Mouse (Mus musculus): Measurements from ENCODE around the gene Ralgps2. TPM values are rescaled to one million over a fixed set of nuclear protein-coding genes. Genes with fewer than 3 reads are reported as not detected.

Gene Ralgps2
- polyA plus RNA-seq, 1 experiment: 123 TPM

DNA sequence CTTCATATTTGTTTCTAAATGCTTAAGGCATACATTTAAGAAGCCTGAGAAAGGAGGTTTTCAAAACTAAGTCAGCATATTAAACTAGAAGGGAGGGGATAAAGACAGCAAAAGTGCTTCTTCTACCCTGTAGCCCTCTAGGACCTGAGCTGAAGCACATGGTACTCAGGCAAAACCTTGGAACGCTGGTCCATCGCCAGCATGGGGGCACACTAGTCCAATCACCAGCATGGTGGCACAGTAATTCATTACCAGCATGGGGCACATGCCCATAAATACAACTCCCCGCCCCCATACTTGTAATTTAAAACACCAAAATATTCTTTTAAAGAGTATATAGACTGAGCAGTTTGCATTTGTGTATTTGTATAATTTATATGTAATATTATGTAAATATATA lies 23.1 kb downstream of the Ralgps2 start:
- TF ChIP-seq CTCF (IDR thresholded peaks at IDR 0.05; ENCODE audit: control insufficient read depth, insufficient read depth, insufficient replicate concordance, low read depth, low read length) (no peak), POLR2A (IDR thresholded peaks at IDR 0.05; ENCODE audit: control insufficient read depth, low read depth, low read length) (no peak)
- no peaks in the 10 kb centered on the region for H3K4me1 ChIP-seq (ENCODE audit: control insufficient read depth, insufficient read depth, low read length)
- no peak overlapping the region for H3K27ac ChIP-seq (ENCODE audit: control insufficient read depth, insufficient read depth, low read depth, low read length)
- H3K4me3 ChIP-seq (ENCODE audit: control insufficient read depth, low read depth, low read length): no peak overlapping the region
- no peaks in the 10 kb centered on the region for H3K36me3 ChIP-seq (ENCODE audit: control insufficient read depth, insufficient read depth, low read length)
- H3K27me3 ChIP-seq (ENCODE audit: control insufficient read depth, insufficient read depth, low read length): no peaks in the 10 kb centered on the region

DNA sequence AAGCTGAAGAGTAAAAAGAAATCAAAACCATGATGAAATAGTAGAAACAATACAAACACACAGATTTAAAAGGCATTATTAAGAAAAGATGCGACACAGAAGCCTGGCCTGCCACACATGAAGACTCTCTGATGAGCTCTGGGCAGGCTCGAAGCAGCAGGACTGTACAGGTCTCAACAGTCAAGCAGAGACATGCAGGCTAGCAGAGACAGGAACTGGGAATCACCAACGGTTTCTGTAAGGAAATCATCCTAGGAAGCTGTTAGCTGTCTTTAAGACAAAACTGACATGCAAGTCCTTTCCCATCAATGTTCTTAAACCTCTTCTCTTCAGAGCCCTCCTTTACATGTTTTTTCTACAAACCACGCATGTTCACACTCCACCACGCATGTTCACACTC lies 24.5 kb downstream of the Ralgps2 start:
- H3K4me1 ChIP-seq (ENCODE audit: control insufficient read depth, insufficient read depth, low read length): no peaks in the 10 kb centered on the region
- H3K27me3 ChIP-seq (ENCODE audit: control insufficient read depth, insufficient read depth, low read length): no peaks in the 10 kb centered on the region
- H3K27ac ChIP-seq (ENCODE audit: control insufficient read depth, insufficient read depth, low read depth, low read length): no peak overlapping the region
- no peaks in the 10 kb centered on the region for H3K36me3 ChIP-seq (ENCODE audit: control insufficient read depth, insufficient read depth, low read length)
- TF ChIP-seq POLR2A (IDR thresholded peaks at IDR 0.05; ENCODE audit: control insufficient read depth, low read depth, low read length) (no peak), CTCF (IDR thresholded peaks at IDR 0.05; ENCODE audit: control insufficient read depth, insufficient read depth, insufficient replicate concordance, low read depth, low read length) (no peak)
- H3K4me3 ChIP-seq (ENCODE audit: control insufficient read depth, low read depth, low read length): no peak overlapping the region

DNA sequence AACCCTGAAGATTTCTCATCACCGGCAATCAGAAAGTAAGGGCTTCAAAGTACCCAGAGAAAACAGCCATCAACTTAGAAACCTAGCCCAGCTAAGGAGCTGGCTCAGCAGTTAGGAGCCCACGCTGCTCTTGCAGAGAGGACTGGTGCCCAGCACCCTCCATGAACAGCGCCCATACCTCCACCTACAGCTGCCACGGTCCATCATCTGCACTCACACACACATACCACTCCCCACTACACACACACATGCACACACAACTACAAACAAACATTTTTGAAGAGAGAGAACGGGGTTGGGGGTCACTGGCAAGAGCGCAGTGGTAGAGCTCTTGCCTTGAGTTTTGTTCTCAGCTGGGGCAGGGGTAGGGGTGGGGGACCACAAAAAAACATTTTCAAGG lies 26.2 kb downstream of the Ralgps2 start:
- Histone ChIP-seq H3K4me3 (ENCODE audit: control insufficient read depth, low read depth, low read length) (no peak overlapping the region), H3K36me3 (ENCODE audit: control insufficient read depth, insufficient read depth, low read length) (no peaks in the 10 kb centered on the region), H3K27me3 (ENCODE audit: control insufficient read depth, insufficient read depth, low read length) (no peaks in the 10 kb centered on the region), H3K27ac (ENCODE audit: control insufficient read depth, insufficient read depth, low read depth, low read length) (no peak overlapping the region), H3K4me1 (ENCODE audit: control insufficient read depth, insufficient read depth, low read length) (no peaks in the 10 kb centered on the region)
- TF ChIP-seq CTCF (IDR thresholded peaks at IDR 0.05; ENCODE audit: control insufficient read depth, insufficient read depth, insufficient replicate concordance, low read depth, low read length) (no peak), POLR2A (IDR thresholded peaks at IDR 0.05; ENCODE audit: control insufficient read depth, low read depth, low read length) (no peak)

DNA sequence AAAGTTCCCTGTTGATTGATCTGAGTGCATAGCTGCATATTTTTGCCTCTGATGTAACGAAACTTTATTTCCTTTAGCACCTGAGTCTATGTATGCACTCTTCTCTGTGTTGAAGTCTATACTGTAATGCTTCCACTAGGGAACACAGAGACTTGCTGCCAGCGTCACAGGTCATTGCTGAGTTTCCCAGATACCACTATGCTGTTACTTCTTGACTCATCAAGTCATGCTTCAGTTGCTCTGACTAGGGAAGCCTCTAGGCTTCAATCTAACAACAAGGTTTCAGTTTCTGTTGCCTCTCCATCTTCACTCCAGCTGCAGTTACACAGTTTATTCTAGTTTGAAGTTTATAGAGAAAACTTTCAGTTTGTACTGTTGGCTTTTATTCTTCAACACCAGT lies 28.5 kb downstream of the Ralgps2 start:
- Histone ChIP-seq H3K27ac (ENCODE audit: control insufficient read depth, insufficient read depth, low read depth, low read length) (no peak overlapping the region), H3K4me3 (ENCODE audit: control insufficient read depth, low read depth, low read length) (no peak overlapping the region), H3K36me3 (ENCODE audit: control insufficient read depth, insufficient read depth, low read length) (no peaks in the 10 kb centered on the region), H3K27me3 (ENCODE audit: control insufficient read depth, insufficient read depth, low read length) (no peaks in the 10 kb centered on the region), H3K4me1 (ENCODE audit: control insufficient read depth, insufficient read depth, low read length) (no peaks in the 10 kb centered on the region)
- TF ChIP-seq CTCF (IDR thresholded peaks at IDR 0.05; ENCODE audit: control insufficient read depth, insufficient read depth, insufficient replicate concordance, low read depth, low read length): no peak
- TF ChIP-seq POLR2A (IDR thresholded peaks at IDR 0.05; ENCODE audit: control insufficient read depth, low read depth, low read length): no peak

DNA sequence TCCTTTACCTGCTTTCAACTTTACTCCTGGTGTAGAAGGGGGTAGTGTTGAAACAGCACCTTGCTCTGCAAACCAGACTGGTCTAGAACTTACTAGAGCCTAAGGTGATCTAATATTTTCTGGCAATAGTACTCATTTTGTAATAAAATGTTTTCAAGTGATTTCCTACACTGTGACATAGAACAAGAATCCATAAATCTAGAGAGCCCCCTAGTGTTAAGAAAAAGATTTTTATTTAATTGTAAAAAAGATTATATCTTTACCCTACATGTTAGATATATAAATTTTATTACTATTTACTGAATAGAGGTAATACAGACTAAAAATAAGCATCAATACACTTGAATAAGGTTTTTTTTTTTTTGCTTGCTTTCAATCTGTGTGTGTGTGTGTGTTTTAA lies 29.6 kb downstream of the Ralgps2 start:
- TF ChIP-seq CTCF (IDR thresholded peaks at IDR 0.05; ENCODE audit: control insufficient read depth, insufficient read depth, insufficient replicate concordance, low read depth, low read length) (no peak), POLR2A (IDR thresholded peaks at IDR 0.05; ENCODE audit: control insufficient read depth, low read depth, low read length) (no peak)
- H3K4me3 ChIP-seq (ENCODE audit: control insufficient read depth, low read depth, low read length): no peak overlapping the region
- no peaks in the 10 kb centered on the region for H3K36me3 ChIP-seq (ENCODE audit: control insufficient read depth, insufficient read depth, low read length)
- no peak overlapping the region for H3K27ac ChIP-seq (ENCODE audit: control insufficient read depth, insufficient read depth, low read depth, low read length)
- no peaks in the 10 kb centered on the region for H3K27me3 ChIP-seq (ENCODE audit: control insufficient read depth, insufficient read depth, low read length)
- no peaks in the 10 kb centered on the region for H3K4me1 ChIP-seq (ENCODE audit: control insufficient read depth, insufficient read depth, low read length)

DNA sequence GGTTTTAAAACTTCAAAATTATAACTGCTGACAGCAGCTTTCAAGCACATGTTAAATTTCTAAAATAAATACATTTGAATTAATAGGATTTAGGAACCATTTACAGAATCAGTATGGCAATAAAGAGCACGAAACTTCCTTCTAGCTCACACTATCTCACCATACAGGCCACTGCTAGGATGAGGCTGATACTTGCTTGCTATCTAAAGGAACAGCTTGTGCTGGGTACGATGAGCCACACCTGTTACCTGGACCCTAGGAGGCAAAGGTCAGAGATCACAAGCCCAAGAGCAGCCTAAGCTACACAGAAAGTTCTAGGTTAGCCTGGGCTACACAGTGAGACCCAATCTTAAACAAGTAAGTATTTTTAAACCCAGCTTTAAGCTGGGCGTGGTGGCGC lies 30.2 kb downstream of the Ralgps2 start:
- Histone ChIP-seq H3K4me1 (ENCODE audit: control insufficient read depth, insufficient read depth, low read length) (no peaks in the 10 kb centered on the region), H3K36me3 (ENCODE audit: control insufficient read depth, insufficient read depth, low read length) (no peaks in the 10 kb centered on the region), H3K4me3 (ENCODE audit: control insufficient read depth, low read depth, low read length) (no peak overlapping the region), H3K27me3 (ENCODE audit: control insufficient read depth, insufficient read depth, low read length) (no peaks in the 10 kb centered on the region), H3K27ac (ENCODE audit: control insufficient read depth, insufficient read depth, low read depth, low read length) (no peak overlapping the region)
- TF ChIP-seq CTCF (IDR thresholded peaks at IDR 0.05; ENCODE audit: control insufficient read depth, insufficient read depth, insufficient replicate concordance, low read depth, low read length) (no peak), POLR2A (IDR thresholded peaks at IDR 0.05; ENCODE audit: control insufficient read depth, low read depth, low read length) (no peak)

DNA sequence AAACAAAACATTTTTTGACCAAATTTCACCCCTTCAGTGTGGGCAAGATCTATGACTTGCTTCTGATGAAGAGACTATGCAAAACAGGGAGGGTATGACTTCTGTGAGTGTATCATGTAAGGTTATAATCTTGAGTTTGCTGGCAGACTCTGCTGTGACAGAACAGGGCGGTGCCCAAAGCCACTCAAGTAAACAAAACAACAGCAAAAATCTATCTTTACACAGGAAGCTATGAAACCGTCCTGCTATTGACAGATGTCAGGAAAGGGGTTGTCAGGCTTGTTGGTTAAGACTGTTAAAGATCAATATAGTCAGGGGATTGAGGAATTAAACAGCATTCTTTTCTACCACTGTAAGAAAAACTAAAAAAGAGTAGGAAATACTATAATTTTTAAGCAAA lies 33.8 kb downstream of the Ralgps2 start:
- no peak for TF ChIP-seq POLR2A (IDR thresholded peaks at IDR 0.05; ENCODE audit: control insufficient read depth, low read depth, low read length)
- no peak for TF ChIP-seq CTCF (IDR thresholded peaks at IDR 0.05; ENCODE audit: control insufficient read depth, insufficient read depth, insufficient replicate concordance, low read depth, low read length)

DNA sequence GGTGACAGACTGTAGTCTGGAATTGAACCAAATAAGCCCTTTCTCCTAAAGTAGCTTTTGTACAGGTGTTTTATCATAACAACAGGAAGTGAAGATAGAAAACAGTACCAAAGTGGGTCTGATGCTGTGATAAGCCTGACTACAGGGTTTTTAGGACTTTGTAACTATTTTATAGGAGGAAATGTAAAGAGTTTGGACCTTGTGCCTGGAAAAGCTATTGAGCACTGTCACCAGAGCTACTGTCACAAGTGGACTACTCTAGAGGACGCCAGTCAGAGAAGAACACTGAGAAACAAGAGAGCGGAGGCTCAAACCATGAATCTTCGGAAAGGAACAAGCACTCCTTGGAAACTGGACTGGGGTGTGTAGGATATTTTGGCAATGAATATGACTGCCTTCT lies 35.5 kb downstream of the Ralgps2 start:
- no peak overlapping the region for H3K4me3 ChIP-seq (ENCODE audit: control insufficient read depth, low read depth, low read length)
- TF ChIP-seq POLR2A (IDR thresholded peaks at IDR 0.05; ENCODE audit: control insufficient read depth, low read depth, low read length) (no peak), CTCF (IDR thresholded peaks at IDR 0.05; ENCODE audit: control insufficient read depth, insufficient read depth, insufficient replicate concordance, low read depth, low read length) (no peak)
- no peaks in the 10 kb centered on the region for H3K27me3 ChIP-seq (ENCODE audit: control insufficient read depth, insufficient read depth, low read length)
- no peaks in the 10 kb centered on the region; the same call in 1 of the 2 replicates for H3K36me3 ChIP-seq (ENCODE audit: control insufficient read depth, insufficient read depth, low read length)
- H3K27ac ChIP-seq (ENCODE audit: control insufficient read depth, insufficient read depth, low read depth, low read length): no peak overlapping the region
- no peaks in the 10 kb centered on the region for H3K4me1 ChIP-seq (ENCODE audit: control insufficient read depth, insufficient read depth, low read length)

More for the DNA sequence above, 33.8 kb downstream of the Ralgps2 start:
- no peak overlapping the region for H3K4me3 ChIP-seq (ENCODE audit: control insufficient read depth, low read depth, low read length)
- H3K27me3 ChIP-seq (ENCODE audit: control insufficient read depth, insufficient read depth, low read length): no peaks in the 10 kb centered on the region
- no peaks in the 10 kb centered on the region for H3K36me3 ChIP-seq (ENCODE audit: control insufficient read depth, insufficient read depth, low read length)
- no peaks in the 10 kb centered on the region for H3K4me1 ChIP-seq (ENCODE audit: control insufficient read depth, insufficient read depth, low read length)
- no peak overlapping the region for H3K27ac ChIP-seq (ENCODE audit: control insufficient read depth, insufficient read depth, low read depth, low read length)
